Mouse (Mus musculus) hindlimb bud, embryonic 11.5 days (tissue): ENCODE measurements at regions not wholly inside any gene's neighbourhood (a gene's known extent, or its start where the extent isn't known, plus 50 kb on each side); places are given as distances from the start of the nearest gene placed in this dataset.

Experiments used
- DNase-seq: peaks from one replicate; pipeline ENCODE4 v3.0.0-alpha.2; 2012; ENCODE audit warnings: low read depth, low spot score; ENCODE audit errors: extremely low spot score

DNA sequence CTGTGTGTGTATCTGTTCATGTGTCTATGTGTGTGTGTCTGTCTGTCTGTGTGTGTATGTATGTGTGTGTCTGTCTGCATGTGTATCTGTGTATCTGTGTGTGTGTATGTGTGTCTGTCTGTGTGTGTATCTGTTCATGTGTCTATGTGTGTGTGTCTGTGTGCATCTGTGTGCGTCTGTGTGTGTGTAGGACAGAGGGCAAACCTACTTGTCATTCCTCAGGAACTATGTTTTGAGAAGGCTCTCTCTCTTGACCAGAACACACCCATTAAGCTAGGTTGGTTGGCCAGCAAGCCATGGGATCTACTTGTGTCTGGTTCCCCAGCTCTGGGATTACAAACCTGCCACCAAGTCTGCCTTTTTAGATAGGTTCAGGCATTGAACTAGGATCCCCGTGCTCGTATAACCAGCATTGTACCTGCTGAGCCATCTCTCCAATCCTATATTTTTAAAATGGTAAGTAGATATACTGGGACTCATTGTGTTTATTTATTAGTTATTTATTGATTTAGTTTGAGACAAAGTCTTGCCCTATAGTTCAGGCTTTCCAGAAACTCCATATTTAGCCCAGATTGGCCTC lies 58.9 kb upstream of the Cpsf6 start:
- DNase-seq = no peak

DNA sequence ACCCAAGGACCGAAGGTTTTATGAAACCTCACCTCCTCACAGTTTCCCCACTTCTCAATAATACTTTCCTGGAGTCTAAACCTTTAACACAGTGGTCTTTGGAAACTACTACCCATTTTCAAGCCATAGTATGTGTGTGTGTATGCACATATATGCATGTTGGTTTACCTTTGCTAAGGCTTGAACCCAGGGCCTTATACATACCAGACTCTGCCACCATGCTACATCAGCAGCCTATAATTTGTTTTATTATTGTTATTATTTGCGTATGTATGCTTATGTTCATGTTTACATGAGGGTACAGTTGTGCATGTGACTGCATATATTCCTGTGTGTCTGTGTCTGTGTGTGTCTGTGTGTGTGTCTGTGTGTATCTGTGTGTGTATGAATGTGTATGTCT lies 58.2 kb upstream of the Cpsf6 start:
- DNase-seq = no peak

DNA sequence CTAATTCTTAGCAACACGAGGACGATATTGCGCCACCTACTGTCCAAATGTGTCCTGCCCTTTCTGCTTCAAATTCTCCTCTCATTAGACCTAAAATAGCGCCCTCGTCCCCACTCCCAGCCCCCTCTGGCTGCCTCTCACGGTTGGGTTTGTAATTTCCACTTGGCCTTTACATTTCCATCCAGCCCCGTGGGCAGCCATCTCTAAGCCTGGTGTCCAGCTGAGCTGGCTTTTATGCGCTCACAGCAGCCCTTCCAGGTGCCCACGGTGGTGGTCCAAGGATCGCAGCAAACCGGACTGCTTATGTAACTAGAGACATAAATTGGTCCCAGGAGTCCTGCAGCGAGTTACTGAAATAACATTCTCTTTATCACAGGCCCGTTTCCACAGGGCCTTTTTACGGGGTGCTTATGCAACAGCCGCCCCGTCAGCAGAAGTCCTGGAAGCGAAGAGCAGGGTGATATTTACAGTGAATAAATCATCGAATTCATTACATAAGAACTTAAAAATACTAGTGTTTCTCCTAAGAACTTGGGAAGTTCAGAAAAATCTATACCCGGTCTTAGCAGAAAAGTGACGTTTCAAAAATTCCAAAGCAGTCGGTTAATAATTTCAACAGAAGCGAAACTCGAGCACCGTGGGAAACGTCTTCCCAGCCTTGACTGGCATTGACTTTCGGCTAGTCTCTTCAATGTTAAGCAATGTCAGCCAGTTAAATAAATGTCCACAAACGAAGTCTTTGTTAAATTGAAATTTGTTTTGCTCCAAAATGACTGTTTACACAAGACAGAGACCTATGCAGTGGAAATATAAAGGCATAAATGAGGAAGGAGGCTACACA lies 57.3 kb upstream of the Cpsf6 start:
- no peak for DNase-seq

DNA sequence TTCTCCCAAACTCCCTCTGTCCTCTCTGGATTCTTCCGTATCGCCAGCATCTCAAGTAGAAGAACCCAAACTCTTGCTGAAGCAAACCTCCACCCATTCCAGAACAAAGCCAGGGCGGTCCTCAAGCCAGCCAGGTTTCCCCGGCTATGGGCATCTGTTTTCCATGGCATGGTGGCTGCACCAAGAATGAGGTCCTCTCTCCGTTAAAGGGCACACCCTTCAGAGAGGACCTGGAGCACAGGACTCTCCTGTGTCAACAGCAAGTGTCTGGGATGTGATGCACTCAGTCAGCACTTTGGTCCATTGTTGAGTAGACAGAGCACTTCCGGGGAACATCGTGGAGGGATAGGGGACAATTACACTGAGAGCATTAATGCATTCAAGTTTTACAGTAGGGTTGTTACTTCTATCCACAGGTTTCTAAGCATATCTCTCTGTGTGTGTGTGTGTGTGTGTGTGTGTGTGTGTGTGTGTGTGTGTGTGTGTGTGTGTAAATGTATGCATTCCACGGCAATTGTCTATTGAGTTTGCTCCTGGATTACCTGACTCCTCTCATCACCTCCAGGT lies 56.6 kb upstream of the Cpsf6 start:
- DNase-seq = no peak

DNA sequence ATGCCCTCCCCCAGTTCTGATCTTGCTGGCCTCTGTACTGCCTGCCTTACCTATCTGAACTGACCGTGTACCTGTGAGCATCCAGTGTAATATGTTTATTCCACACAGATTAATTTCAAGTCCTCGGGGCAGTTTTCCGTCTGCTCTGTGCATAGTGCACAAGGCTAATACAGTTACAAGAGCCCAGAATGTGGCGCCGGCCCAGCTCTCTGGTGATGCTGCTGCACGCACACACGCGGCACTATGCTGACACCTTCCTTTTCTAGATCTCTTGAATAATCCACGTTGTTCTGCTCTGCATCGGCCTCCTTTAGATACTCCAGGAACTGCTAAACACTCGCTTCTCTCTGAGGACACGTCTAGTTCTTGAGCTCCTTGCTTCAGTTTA lies 55.9 kb upstream of the Cpsf6 start:
- DNase-seq = no peak

DNA sequence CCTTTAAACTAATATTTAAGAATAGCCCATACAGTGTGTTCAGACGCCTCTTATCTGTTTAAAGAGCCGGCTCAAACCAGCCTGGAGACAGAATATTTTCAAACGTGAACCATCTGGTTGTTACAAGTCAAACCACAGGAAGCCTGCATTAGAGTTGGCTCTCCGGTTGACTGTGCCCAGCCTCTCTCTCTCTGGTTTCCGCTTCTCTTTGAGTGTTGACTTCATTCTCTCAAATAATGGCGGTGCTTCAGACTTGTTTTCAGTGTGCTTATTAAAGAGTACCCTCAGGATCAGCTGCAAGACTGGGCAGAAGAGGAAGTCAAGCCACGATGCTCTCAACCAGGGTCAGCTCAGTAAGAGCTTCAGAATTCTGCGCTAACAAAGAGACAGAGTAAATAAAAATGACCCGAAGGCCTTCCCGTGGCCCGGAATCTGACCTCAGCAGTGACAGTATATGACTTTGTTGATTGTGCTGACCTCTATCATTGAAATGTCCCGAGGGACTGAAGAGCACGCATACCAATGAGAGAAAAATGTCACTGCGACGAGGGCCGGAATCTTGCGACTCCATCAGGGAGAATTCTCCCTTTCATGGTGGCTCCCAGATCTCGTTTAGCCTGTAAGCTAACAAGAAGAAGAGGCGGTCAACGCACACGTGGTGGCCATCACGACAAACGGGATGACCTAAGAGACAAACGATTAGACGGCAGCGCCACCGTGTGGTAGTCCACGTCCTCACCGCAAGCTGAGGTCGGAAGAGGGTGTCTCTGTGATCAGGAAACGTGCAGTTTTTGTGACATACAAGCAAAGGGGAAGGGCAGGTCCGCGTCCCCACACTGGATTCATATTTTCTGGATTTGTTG lies 55.3 kb upstream of the Cpsf6 start:
- DNase-seq = peak; percentile 77

DNA sequence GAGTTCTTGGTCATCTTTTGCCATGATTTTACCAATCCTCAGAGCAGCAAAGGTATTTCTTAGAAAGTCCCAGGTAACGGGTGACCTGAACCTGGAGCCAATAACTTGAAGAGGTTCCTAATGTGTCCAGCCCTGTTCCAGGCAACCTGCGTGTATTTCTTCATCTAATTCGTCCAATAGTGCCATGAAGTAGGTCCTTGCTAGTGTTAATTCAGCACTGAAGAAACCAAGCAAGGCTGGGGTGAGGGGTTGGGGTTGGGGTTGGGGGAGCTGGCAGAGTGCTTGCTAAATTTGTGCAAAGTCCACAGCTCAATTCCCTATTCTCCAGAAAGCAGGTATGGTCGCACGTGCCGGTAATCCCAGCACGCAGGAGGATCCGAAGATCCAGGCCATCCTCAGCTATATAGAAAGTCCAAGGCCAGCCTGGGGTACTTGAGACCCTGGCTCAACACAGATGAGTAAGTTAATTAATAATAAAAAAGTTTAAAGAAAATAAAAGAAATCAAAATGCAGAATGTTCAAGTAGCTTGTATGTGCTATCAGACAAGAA lies 54.6 kb upstream of the Cpsf6 start:
- no peak for DNase-seq

DNA sequence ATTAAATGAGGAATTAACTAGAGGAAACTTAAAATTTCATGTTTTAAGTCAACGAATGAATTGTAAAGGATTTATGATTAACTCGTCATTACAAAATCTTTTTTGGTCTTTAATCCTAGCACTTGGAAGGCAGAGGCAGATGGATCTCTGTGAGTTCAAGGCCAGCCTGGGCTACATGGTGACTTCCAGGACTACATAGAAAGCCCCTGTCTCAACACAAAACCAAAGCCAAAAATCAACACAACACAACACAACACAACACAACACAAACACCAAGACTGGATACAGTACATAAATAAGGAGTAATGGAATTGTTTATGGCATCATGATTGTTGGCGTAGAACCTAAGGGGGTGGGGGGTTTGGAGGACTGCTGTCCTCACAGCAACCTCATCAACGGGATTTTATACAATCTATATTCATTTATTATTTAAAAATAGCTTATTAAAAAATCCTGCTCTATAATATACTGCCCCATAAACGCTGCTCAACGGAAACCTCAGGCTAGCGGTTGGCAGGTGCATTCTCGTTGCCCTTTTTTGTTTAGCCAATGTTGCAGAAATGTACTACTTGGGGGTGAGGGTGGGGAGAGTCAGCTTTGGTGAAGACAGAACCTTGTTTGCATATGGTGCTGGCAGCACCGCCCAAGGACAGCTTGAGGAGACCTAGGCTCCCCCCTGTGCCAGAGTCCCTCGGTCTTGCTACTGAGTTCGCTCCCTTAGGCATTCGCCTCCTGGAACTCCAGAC lies 53.9 kb upstream of the Cpsf6 start:
- no peak for DNase-seq

DNA sequence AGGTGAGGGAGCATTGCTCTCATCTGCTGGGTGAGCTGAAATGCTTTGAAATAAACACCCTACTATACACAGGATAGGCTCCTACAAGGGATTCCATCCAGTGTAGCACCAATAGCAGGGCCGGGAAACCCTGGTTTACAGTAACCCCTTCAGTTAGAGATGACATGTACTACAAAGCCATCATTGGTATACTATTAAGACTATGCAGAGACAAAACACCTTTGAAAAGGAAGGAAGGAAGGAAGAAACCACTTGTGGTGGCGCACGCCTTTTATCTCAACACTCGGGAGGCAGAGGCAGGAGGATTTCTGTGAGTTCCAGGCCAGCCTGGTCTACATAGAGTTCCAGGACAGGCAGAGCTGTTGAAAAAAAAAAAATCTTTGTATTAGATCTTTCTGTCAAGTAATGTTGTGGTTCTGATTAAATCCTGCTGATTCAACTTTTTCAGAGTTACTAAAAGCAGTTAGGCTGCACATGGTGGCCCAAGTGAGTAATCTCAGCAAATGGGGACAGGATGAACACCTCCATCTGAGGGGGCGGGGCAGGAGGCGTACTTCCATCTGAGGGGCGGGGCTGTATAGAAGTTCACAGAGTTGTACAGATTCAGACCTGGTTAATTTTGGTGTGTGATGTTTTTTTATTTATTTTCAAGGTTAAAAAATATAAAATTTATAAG lies 53.2 kb upstream of the Cpsf6 start:
- DNase-seq = no peak

DNA sequence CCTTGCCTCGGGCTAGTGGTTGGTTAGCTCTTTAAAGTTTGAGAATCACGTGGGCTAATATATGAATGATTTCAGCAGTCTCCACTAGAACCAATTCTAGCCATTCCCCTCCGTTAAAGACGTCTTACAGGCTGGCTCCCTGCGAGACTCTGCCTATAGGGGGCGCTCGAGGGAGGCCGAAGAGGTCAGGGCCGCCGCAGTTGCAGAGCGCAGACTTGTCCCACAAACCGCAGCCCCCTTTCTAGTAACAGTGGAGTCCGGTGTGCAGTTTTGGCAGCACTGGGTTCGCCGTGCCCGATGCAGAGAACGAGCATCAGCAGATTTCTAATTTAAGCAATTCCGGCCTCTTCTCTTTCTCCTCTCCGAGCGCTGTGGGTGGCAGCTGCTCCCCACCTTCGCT lies 52.6 kb upstream of the Cpsf6 start:
- no peak for DNase-seq

DNA sequence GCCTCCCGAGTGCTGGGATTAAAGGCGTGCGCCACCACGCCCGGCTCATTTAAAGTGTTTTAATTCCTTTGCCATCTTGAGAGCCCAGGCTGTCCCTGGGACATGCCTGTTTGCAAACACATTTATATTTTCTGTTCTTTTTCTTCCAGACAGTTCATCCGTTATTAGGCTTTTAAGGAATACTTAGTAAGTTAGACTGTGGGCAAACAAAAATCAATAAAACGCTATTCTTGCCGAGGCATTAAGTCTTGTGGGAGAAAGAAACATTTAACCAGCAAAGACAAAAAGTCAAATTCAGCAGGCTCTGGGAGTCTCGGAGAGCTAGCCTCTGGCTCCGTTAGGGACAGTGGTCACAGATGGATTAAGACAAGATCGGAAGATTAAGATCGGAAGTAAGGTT lies 52.0 kb upstream of the Cpsf6 start:
- no peak for DNase-seq

DNA sequence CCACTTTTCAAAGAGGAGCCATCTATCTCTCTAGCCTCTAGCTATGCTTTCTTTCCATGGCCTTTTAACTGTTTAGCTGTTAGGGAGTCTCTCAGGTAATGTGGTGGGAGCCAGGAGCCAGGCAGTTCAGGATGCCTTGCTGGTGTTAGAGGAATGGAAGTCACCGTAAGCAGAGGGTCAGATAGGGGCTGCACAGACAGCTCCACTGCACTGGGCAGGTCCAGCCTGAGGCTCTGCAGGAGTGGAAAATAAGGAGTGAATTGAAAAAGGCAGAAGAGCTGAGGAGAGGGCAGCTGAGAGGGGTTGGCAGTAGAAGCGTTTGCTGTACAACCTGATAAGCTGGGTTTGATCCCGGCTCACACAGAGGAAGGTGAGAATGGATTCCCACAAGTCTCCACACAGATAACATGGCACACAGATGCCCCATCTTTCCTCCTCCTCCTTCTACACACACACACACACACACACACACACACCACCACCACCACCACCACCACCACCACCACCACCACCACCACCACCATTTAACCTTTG lies 51.3 kb upstream of the Cpsf6 start:
- DNase-seq = no peak

DNA sequence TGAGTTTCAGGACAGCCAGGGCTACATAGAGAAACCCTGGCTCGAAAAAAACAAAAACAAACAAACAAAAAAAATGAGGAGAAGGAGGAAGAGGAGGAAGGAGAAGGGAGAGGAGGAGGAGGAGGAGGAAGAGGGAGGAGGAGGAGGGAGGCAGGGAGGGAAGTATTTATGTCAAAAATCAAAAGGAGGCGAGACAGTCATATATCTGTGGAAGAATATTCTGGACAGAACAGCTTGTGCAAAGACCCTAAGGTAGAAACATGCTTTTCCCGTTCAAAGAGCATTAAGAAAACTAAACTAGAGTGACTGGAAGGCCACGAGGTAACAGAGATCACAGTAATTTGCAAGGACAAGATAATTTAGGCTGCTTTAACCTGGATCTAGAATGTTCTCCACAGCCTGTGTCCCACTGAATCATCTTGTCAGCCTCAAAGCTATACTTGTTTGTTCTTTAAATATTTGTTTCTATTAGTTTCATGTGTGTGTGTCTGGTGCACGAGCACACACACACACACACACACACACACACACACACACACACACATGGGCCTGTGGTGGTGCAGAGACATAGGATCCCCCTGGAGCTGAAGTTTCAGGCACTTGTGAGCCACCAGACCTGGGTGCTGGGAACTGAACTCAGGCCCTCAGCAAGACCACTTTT lies 50.5 kb upstream of the Cpsf6 start:
- DNase-seq = no peak

DNA sequence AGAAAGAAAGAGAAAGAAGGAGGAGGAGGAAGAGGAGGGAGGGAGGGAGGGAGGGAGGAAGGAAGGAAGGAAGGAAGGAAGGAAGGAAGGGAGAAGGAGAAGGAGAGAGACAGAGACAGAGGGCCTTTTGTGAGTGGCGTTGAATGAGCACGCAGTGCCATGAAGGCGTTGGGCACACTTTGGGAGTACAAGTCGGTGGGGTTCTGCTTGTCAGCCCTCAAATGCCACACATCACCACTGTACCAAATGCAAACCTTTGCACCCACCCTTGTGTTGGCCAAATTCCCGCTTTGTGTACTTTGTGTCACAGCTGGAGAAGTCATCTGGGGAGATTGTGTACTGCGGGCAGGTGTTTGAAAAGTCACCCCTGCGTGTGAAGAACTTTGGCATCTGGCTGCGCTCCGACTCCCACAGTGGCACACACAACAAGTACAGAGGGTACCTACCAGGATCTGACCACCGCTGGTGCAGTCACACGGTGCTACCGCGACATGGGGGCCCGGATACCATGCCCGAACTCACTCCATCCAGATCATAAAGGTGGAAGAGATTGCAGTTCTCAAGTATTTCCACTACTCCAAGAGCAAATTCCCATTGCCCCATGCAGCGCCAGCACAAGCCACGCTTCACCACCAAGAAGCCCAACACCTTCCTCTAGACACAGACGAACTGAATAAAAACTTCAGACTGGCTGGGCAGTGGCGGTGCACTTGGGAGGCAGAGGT lies 49.8 kb upstream of the Cpsf6 start:
- DNase-seq = no peak
